In genomic region chr19:18590942-18591354, GRCm38 (mm10) we compare ENCODE assay signal across 12 mouse cellular contexts. TPM values are rescaled to one million over a fixed set of nuclear protein-coding genes. Genes with fewer than 3 reads are reported as not detected.
DNase-seq lines count a peak whose midpoint lies in the region; ATAC-seq and TF ChIP-seq lines count a peak whose summit lies in the region.
"Had no signal": no experiment of that assay in that cellular context is flagged by ENCODE, and none has a peak within 500 bp of the region (broad histone marks: within the 10 kb centered on the region; RNA-seq: fewer than 3 reads in every experiment).

No protein-coding gene starts in this region.

- DNase-seq in kidney, adult 8-10 months, result no peak
- peak; percentile 21 for DNase-seq in thymus, adult 2 months
- DNase-seq in thymus, postnatal 10 days (ENCODE audit: low spot score in 2 of 2), result no peak
- peak; percentile 26 to 60 for DNase-seq in kidney, postnatal 25 days
- DNase-seq in layer of hippocampus, postnatal 25 days (ENCODE audit: extremely low spot score in 1 of 2, low spot score in 1 of 2), result no peak
- DNase-seq in gastrocnemius, postnatal 36 days, result no peak
- DNase-seq: cerebellum, postnatal 36 days; liver had no signal

- TF ChIP-seq CTCF in thymus, adult 2 months (IDR thresholded peaks at IDR 0.05; ENCODE audit: borderline replicate concordance, control insufficient read depth, extremely low read depth, insufficient read depth, low read length, poor library complexity), result no peak

- no peak overlapping the region for H3K9ac ChIP-seq in kidney, embryonic 16.5 days (replicated peaks; ENCODE audit: low read length)
- H3K9ac ChIP-seq: heart, embryonic 12.5 days; hindbrain, embryonic 14.5 days had no signal

- peaks cover 49% of the 10 kb centered on the region for H3K4me1 ChIP-seq in kidney, embryonic 16.5 days (ENCODE audit: insufficient read depth, low read length)
- H3K4me1 ChIP-seq in thymus, adult 2 months (replicated peaks; ENCODE audit: control insufficient read depth, insufficient read depth, low read length), result peaks cover 6% of the 10 kb centered on the region; the same call in 1 of the 2 replicates

- ATAC-seq in kidney, embryonic 16.5 days (ENCODE audit: low FRiP score, low TSS enrichment), result 0 out of 2 replicates have a peak, but pooled peaks have one; percentile 16
- ATAC-seq in neutrophil, adult 5-6 weeks (ENCODE audit: extremely low read depth, insufficient number of reproducible peaks, low FRiP score, poor library complexity, severe bottlenecking), result peak; percentile 19; the same call in 1 of the 2 replicates

- 48% methylated on average over 5 of the region's 5 CpGs for WGBS in kidney, embryonic 16.5 days
- WGBS in thymus, adult 2 months, result 17% methylated on average over 5 of the region's 5 CpGs

- H3K9me3 ChIP-seq in kidney, embryonic 16.5 days (ENCODE audit: low read length), result no peaks in the 10 kb centered on the region
- H3K9me3 ChIP-seq: heart, embryonic 12.5 days had no signal

- intact Hi-C loops in gastrocnemius, postnatal 36 days (cut with DNase I), result no loop called here

- H3K36me3 ChIP-seq in kidney, embryonic 16.5 days (ENCODE audit: insufficient read depth, low read length), result peaks cover 12% of the 10 kb centered on the region; the same call in 1 of the 2 replicates
- peaks cover 3% of the 10 kb centered on the region; the same call in 1 of the 2 replicates for H3K36me3 ChIP-seq in thymus, adult 2 months (ENCODE audit: control insufficient read depth, insufficient read depth, low read length)

- no peak for TF ChIP-seq POLR2A in thymus, adult 2 months (IDR thresholded peaks at IDR 0.05; ENCODE audit: control insufficient read depth, extremely low read depth, insufficient read depth, low read length, poor library complexity)

- no peaks in the 10 kb centered on the region for H3K27me3 ChIP-seq in kidney, embryonic 16.5 days (ENCODE audit: insufficient read depth, low read length)
- no peaks in the 10 kb centered on the region for H3K27me3 ChIP-seq in thymus, adult 2 months (ENCODE audit: control insufficient read depth, insufficient read depth, low read length)
- H3K27me3 ChIP-seq: heart, embryonic 12.5 days had no signal

- H3K27ac ChIP-seq in kidney, embryonic 16.5 days (ENCODE audit: low read length), result peak overlapping the region; percentile 72
- H3K27ac ChIP-seq in thymus, adult 2 months (ENCODE audit: control insufficient read depth, insufficient read depth, low read length), result no peak overlapping the region
- H3K27ac ChIP-seq: hindbrain, embryonic 14.5 days had no signal

- H3K4me3 ChIP-seq in kidney, embryonic 16.5 days (ENCODE audit: low read length), result no peak overlapping the region
- H3K4me3 ChIP-seq in thymus, adult 2 months (ENCODE audit: control insufficient read depth, insufficient read depth, low read length), result no peak overlapping the region
- H3K4me3 ChIP-seq: heart, embryonic 12.5 days had no signal

- H3K4me2 ChIP-seq in kidney, embryonic 16.5 days (replicated peaks; ENCODE audit: low read depth, low read length), result no peak overlapping the region
- H3K4me2 ChIP-seq: heart, embryonic 12.5 days; hindbrain, embryonic 14.5 days had no signal

RNA-seq across cellular contexts. Expression of gene Ostf1, which starts 40.7 kb away (rescaled TPM):
- 136 and 150 TPM in 2 replicates for polyA plus RNA-seq in kidney, embryonic 16.5 days (2015; fragmentation: Nextera tagmentation; extraction: Ambion mirVana)
- 59.9 and 64.2 TPM in 2 replicates for polyA plus RNA-seq in thymus, adult 2 months (2012; rRNA removed)
- total RNA-seq in neutrophil, adult 5-6 weeks (2017), result 401 and 405 TPM in 2 replicates
- 10 to 100 TPM; 29.2 to 30.5 TPM for total RNA-seq in layer of hippocampus, postnatal 25 days (2021)
- total RNA-seq in gastrocnemius, postnatal 36 days (2021), result 10 to 100 TPM; 22.0 to 25.0 TPM

RNA-seq across cellular contexts. Expression of gene Nmrk1, which starts 40.8 kb away (rescaled TPM):
- polyA plus RNA-seq in kidney, embryonic 16.5 days (2015; fragmentation: Nextera tagmentation; extraction: Ambion mirVana), result 28.6 and 29.2 TPM in 2 replicates
- 5.1 and 5.2 TPM in 2 replicates for polyA plus RNA-seq in thymus, adult 2 months (2012; rRNA removed)
- 15.2 and 16.5 TPM in 2 replicates for total RNA-seq in neutrophil, adult 5-6 weeks (2017)
- total RNA-seq in layer of hippocampus, postnatal 25 days (2021), result 1 to 10 TPM; 6.5 to 7.2 TPM
- total RNA-seq in gastrocnemius, postnatal 36 days (2021), result 1 to 10 TPM; 2.2 to 3.0 TPM

Comparison
In these comparisons a context has a peak if more than half of its experiments do, and no peak if none do; other contexts are left out.
1. DNase-seq: peak in thymus, adult 2 months (single experiment) and kidney, postnatal 25 days (2 of 2); none in kidney, adult 8-10 months (0 of 2), thymus, postnatal 10 days (0 of 2), layer of hippocampus, postnatal 25 days (0 of 2) and gastrocnemius, postnatal 36 days (0 of 2).
2. RNA of gene Ostf1, which starts 40.7 kb away (total RNA-seq): 401 to 405 TPM in neutrophil, adult 5-6 weeks; 29.2 to 30.5 TPM in layer of hippocampus, postnatal 25 days and 22.0 to 25.0 TPM in gastrocnemius, postnatal 36 days; every median in the first group is over 10 times any median in the second.